Mouse (Mus musculus) heart, postnatal 0 days (tissue): ENCODE results near the gene Gm45233.

Experiments used
- CTCF ChIP-seq: IDR thresholded peaks from 2 replicates; pipeline ENCODE4 v1.5.1; 2016; ENCODE audit warnings: antibody characterized with exemption, control low read depth, low read depth
- EP300 ChIP-seq: IDR thresholded peaks from 2 replicates; pipeline ENCODE4 v1.6.1; 2016; ENCODE audit warnings: antibody characterized with exemption, low read depth

GRCm38 (mm10) chr7:43464864-43465343 lies 21.0 kb downstream of the Gm45233 start:
- TF ChIP-seq CTCF (peak; percentile 18; the same call in 1 of the 2 replicates), EP300 (no peak)
